Mouse (Mus musculus): ENCODE measurements at regions not wholly inside any gene's neighbourhood (a gene's known extent, or its start where the extent isn't known, plus 50 kb on each side); places are given as distances from the start of the nearest gene placed in this dataset.

GRCm38 (mm10) chr14:118419442-118420193 is 152.9 kb downstream of the Gm9376 start:
- no peak for DNase-seq (ENCODE audit: low spot score in 2 of 2)

- peak in 1 of 2 experiments; percentile 8 for DNase-seq (ENCODE audit: low spot score in 2 of 2)
These were observed 155.7 kb downstream of the Gm9376 start for GRCm38 (mm10) chr14:118422351-118423001.

GRCm38 (mm10) chr14:118423269-118423668 is 156.5 kb downstream of the Gm9376 start:
- no peak for DNase-seq (ENCODE audit: low spot score in 2 of 2)

- no peak for DNase-seq (ENCODE audit: low spot score in 2 of 2)
These were observed 159.8 kb downstream of the Gm9376 start for GRCm38 (mm10) chr14:118426562-118426961.

DNA sequence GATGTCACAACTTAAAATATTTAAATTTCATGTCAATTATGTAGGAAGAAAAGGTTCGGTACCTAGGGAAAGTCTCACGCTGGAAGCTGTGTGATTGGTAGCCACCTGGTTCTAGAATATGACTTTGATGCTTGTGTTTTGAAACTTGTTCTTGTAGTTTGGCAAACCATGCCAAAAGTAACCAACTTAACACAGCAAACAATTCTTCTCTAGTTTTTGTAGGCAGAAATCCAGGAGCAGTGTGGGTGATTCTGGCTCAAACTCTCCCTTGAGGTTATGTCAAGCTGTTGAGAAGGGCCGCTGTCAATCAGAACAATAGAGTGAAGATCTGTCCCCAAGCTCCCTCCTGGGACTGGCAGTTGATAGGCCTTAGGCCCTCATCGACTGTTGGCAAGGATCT is 163.5 kb downstream of the Gm9376 start:
- DNase-seq (ENCODE audit: low spot score in 2 of 2), result no peak

GRCm38 (mm10) chr14:118430740-118431139 is 164.0 kb downstream of the Gm9376 start:
- no peak for DNase-seq (ENCODE audit: low spot score in 2 of 2)

GRCm38 (mm10) chr14:118431241-118431882 is 164.6 kb downstream of the Gm9376 start:
- DNase-seq (ENCODE audit: low spot score in 2 of 2), result no peak

All from frontal cortex, postnatal 25 days (tissue).